Mouse (Mus musculus) ES-E14 (cell line): Measurements from ENCODE around the gene Hinfp.

Source experiments
- CHD2 ChIP-seq: IDR thresholded peaks from 2 replicates; pipeline ENCODE4 v1.6.1; 2014; ENCODE audit warnings: mild to moderate bottlenecking, low read depth, low read length, inconsistent platforms
- MAFK ChIP-seq: IDR thresholded peaks from 2 replicates; pipeline ENCODE4 v1.6.1; 2014; ENCODE audit warnings: mild to moderate bottlenecking, low read depth, low read length, inconsistent platforms; ENCODE audit not compliant: insufficient read depth
- ZC3H11A ChIP-seq: IDR thresholded peaks from 2 replicates; pipeline ENCODE4 v1.6.1; 2012; ENCODE audit warnings: low read depth, mild to moderate bottlenecking, inconsistent platforms, low read length, borderline replicate concordance
- ZNF384 ChIP-seq: IDR thresholded peaks from 2 replicates; pipeline ENCODE4 v1.6.1; 2012; ENCODE audit warnings: low read depth, low read length, inconsistent platforms

GRCm38 (mm10) chr9:44351396-44351795, 45.9 kb upstream of the Hinfp start:
- TF ChIP-seq MAFK (no peak), ZC3H11A (no peak), ZNF384 (no peak), CHD2 (no peak)
